Mouse (Mus musculus) thymus, postnatal 10 days (tissue): ENCODE results near the gene 6030468B19Rik.
"Not testable (repeated sequence)": the region's sequence is repeated elsewhere in the genome, so short reads cannot be mapped to it uniquely, and the experiment has no call there.

Experiments used
- DNase-seq, 2 experiments: peaks; one replicate each; pipeline ENCODE4 v3.0.0; 2021; ENCODE audit warnings: low spot score in 2 of 2

Gene 6030468B19Rik

GRCm38 (mm10) chr11:117778851-117779433 lies 18.5 kb upstream of the 6030468B19Rik start:
- peak; percentile 19 to 31 for DNase-seq

GRCm38 (mm10) chr11:117779434-117780198 lies 17.8 kb upstream of the 6030468B19Rik start:
- DNase-seq = peak; percentile 49 to 52

GRCm38 (mm10) chr11:117780199-117780515 lies 17.3 kb upstream of the 6030468B19Rik start:
- no peak for DNase-seq

- DNase-seq = peak; percentile 91 to 96
These were observed 16.8 kb upstream of the 6030468B19Rik start for GRCm38 (mm10) chr11:117780582-117781111.

- DNase-seq = peak; percentile 83 to 87
These were observed 16.1 kb upstream of the 6030468B19Rik start for GRCm38 (mm10) chr11:117781199-117781821.

GRCm38 (mm10) chr11:117781993-117782704 lies 15.3 kb upstream of the 6030468B19Rik start, which contains the start of the genes Tmc8 and Tmc6:
Tmc8 (plus strand) TSS chr11:117782076.
Tmc6 (minus strand) TSS chr11:117782198.
- DNase-seq = peak; percentile 93 to 94

GRCm38 (mm10) chr11:117782705-117783034 lies 14.8 kb upstream of the 6030468B19Rik start:
- no peak for DNase-seq

GRCm38 (mm10) chr11:117783089-117783488 lies 14.4 kb upstream of the 6030468B19Rik start:
- DNase-seq = peak; percentile 96 to 97

- DNase-seq = peak; percentile 34 to 43
These were observed 13.7 kb upstream of the 6030468B19Rik start for GRCm38 (mm10) chr11:117783683-117784309.

- DNase-seq = peak; percentile 55 to 73
These were observed 11.2 kb upstream of the 6030468B19Rik start for GRCm38 (mm10) chr11:117786294-117786693.

- not testable (repeated sequence) for DNase-seq
These were observed 9.0 kb upstream of the 6030468B19Rik start for GRCm38 (mm10) chr11:117788481-117788880.

GRCm38 (mm10) chr11:117790286-117790685 lies 7.2 kb upstream of the 6030468B19Rik start:
- peak; percentile 42 to 69 for DNase-seq

GRCm38 (mm10) chr11:117790703-117791440 lies 6.6 kb upstream of the 6030468B19Rik start:
- DNase-seq = no peak

GRCm38 (mm10) chr11:117791441-117791761 lies 6.1 kb upstream of the 6030468B19Rik start:
- no peak for DNase-seq

- no peak for DNase-seq
These were observed 5.1 kb upstream of the 6030468B19Rik start for GRCm38 (mm10) chr11:117792281-117792888.

GRCm38 (mm10) chr11:117794035-117794551 lies 3.4 kb upstream of the 6030468B19Rik start:
- no peak for DNase-seq

GRCm38 (mm10) chr11:117796954-117797353 lies 506 bp upstream of the 6030468B19Rik start:
- DNase-seq = no peak

- DNase-seq = no peak
These were observed 691 bp downstream of the 6030468B19Rik start for GRCm38 (mm10) chr11:117798160-117798541.

GRCm38 (mm10) chr11:117799174-117799573 lies 1.7 kb downstream of the 6030468B19Rik start:
- no peak for DNase-seq

- no peak for DNase-seq
These were observed 2.6 kb downstream of the 6030468B19Rik start for GRCm38 (mm10) chr11:117800038-117800437.
